Mouse (Mus musculus): ENCODE data around the gene Nt5m. TPM values are rescaled to one million over a fixed set of nuclear protein-coding genes. Genes with fewer than 3 reads are reported as not detected.

The Nt5m gene
- polyA plus RNA-seq, 1 experiment from 2014 or later = 60.5 TPM

DNA sequence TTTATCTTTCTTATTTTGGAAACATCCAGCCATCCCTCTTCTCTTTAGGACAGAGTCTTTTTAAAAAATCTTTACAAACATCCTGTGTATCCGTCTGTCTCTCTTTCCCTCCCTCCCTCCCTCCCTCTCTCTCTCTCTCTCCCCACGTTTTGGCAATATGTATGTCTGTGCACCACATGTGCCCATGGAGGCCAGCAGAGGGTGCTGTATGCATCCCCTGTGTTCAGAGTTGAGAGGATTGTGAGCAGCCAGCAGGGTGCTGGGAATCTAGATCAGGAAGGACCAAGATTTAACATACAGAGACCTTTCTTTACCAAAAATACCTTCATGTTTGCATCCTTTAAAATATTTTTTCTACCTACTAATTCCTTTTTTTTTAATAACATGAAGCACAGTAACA is 7.9 kb downstream of the Nt5m start:
- Histone ChIP-seq H3K4me3 (replicated peaks) (peak overlapping the region; percentile 78), H3K9ac (replicated peaks) (no peak overlapping the region), H3K36me3 (no peaks in the 10 kb centered on the region), H3K27me3 (no peaks in the 10 kb centered on the region), H3K4me2 (replicated peaks) (peak overlapping the region; percentile 73; the same call in 1 of the 2 replicates), H3K27ac (no peak overlapping the region), H3K4me1 (replicated peaks) (peaks cover 18% of the 10 kb centered on the region), H3K9me3 (no peaks in the 10 kb centered on the region)
- no peak for ATAC-seq
- 20% methylated on average over 2 of the region's 2 CpGs for WGBS

DNA sequence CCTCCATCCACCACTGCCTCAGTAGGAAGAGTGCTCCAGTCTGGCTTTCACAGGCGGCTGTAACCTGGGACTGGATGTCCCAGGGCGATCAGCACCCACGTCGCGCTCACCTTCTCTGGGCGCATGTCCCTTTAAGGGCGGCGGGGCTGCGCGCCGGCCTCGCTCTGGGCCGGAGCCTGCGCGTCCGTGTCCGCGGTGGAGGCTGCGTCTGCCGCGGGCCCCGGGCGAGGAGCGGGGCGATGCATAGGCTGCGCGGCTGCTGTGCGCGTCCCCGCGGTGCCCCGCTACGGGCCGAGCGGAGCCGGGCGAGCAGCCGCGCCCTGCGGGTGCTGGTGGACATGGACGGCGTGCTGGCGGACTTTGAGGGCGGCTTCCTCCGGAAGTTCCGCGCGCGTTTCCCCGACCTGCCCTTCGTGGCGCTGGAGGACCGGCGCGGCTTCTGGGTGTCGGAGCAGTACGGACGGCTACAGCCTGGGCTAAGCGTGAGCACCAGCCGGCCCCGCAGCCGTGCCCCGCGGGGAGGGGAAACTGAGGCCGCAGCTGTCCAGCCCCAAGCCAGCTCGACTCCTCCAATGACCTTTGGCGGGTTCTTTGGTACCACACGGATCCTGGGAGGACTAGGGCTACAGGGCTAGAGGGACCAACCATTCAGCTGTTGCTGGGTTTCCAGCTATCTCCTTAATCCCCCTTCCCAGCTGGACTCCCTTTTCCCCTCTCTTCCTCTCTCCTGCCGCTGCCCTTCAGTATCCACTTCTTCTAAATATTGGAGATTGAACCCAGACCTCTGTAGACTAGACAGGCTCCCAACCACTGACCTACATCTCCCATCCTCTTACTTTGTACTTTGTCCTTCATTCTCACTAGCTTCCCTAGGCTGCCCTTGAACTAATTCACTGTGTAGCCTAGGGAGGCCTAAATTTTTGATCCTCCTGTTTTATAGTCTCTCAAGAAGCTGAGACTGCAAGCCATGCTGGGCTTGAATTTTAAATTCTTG is 8.9 kb downstream of the Nt5m start:
- H3K4me3 ChIP-seq (replicated peaks) = peak overlapping the region; percentile 78
- H3K36me3 ChIP-seq = no peaks in the 10 kb centered on the region
- H3K9me3 ChIP-seq = no peaks in the 10 kb centered on the region
- H3K4me1 ChIP-seq (replicated peaks) = peaks cover 18% of the 10 kb centered on the region
- H3K4me2 ChIP-seq (replicated peaks) = peak overlapping the region; percentile 73
- H3K9ac ChIP-seq (replicated peaks) = peak overlapping the region; percentile 90
- H3K27me3 ChIP-seq = no peaks in the 10 kb centered on the region
- ATAC-seq = peak; percentile 97
- under 1% methylated on average over 57 of the region's 69 CpGs for WGBS
- peak overlapping the region; percentile 91 for H3K27ac ChIP-seq

DNA sequence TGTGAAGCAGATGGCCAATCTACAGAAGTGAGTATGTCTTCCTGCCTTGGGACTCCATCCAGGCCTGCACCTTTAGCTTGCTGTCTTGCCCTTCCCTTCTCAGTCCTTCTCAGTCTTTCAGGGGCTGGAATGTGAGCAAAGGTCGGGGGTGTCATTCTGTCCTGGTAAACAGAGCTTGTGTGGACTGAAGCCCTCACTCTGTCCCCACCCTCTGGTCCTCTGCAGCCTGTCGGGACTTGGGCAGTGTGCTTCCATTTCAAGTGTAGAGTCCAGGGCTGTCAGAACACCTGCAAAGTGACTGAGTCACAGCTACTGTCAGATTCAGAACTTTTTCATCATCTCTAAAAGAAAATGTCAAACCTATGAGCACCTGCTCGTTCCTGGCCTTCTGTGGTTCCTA is 13.6 kb downstream of the Nt5m start:
- H3K27me3 ChIP-seq = no peaks in the 10 kb centered on the region
- H3K27ac ChIP-seq = no peak overlapping the region
- no peak overlapping the region for H3K9ac ChIP-seq (replicated peaks)
- no peaks in the 10 kb centered on the region for H3K9me3 ChIP-seq
- no peak for ATAC-seq
- H3K4me2 ChIP-seq (replicated peaks) = no peak overlapping the region
- H3K4me3 ChIP-seq (replicated peaks) = no peak overlapping the region
- 65% methylated on average over 3 of the region's 3 CpGs for whole genome bisulfite sequencing
- H3K4me1 ChIP-seq (replicated peaks) = peaks cover 15% of the 10 kb centered on the region
- H3K36me3 ChIP-seq = peaks cover 4% of the 10 kb centered on the region; the same call in 1 of the 2 replicates

DNA sequence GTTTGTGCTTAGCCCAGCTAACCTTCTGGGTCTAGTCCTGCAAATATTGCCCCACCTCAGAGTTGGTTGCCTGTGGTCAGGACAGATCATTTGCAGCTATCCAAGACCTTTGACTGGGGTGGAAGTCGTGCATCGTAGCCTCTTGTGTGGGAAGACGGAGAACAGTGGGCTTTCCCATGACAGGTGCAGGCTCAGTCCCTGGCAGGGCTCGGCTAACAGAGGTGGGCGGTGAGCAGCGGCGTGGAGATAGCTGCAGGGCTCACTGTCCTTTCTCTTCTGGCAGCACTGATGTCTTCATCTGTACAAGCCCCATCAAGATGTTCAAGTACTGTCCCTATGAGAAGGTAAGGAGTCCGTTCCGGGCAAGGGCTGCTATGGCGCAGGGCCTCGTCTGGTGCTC is 21.2 kb downstream of the Nt5m start:
- Histone ChIP-seq H3K27ac (no peak overlapping the region), H3K4me2 (replicated peaks) (no peak overlapping the region), H3K9ac (replicated peaks) (0 out of 2 replicates have a peak overlapping the region, but pooled peaks have one; percentile 2), H3K36me3 (peaks cover 13% of the 10 kb centered on the region), H3K4me1 (replicated peaks) (peaks cover 11% of the 10 kb centered on the region), H3K4me3 (replicated peaks) (no peak overlapping the region), H3K9me3 (no peaks in the 10 kb centered on the region), H3K27me3 (no peaks in the 10 kb centered on the region)
- WGBS = 82% methylated on average over 11 of the region's 11 CpGs
- ATAC-seq = no peak

DNA sequence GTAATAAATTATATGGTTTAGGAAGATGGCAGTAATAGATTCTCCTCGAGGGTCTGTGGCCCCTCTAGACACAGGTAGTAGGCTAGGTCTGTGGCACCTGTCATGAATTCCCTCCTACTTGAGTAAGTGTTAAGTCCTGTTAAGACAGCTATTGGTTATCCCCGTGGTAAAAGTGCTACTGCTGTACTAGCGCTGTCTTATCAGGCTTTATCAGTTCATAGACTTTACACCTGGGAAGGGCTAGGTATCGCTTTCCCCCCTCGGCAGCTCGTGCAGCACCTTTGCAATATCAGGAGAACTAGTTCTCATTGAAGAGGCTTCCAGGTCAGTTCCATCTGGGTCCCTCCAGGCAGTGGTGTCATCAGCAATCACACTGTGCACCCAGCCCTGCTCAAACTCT is 25.1 kb downstream of the Nt5m start:
- no peak for ATAC-seq
- H3K27me3 ChIP-seq = no peaks in the 10 kb centered on the region
- no peak overlapping the region for H3K27ac ChIP-seq
- peaks cover 14% of the 10 kb centered on the region for H3K4me1 ChIP-seq (replicated peaks)
- WGBS = 94% methylated on average over 6 of the region's 6 CpGs
- H3K9ac ChIP-seq (replicated peaks) = no peak overlapping the region
- no peak overlapping the region for H3K4me3 ChIP-seq (replicated peaks)
- H3K36me3 ChIP-seq = peaks cover 22% of the 10 kb centered on the region
- H3K9me3 ChIP-seq = no peaks in the 10 kb centered on the region
- H3K4me2 ChIP-seq (replicated peaks) = no peak overlapping the region

DNA sequence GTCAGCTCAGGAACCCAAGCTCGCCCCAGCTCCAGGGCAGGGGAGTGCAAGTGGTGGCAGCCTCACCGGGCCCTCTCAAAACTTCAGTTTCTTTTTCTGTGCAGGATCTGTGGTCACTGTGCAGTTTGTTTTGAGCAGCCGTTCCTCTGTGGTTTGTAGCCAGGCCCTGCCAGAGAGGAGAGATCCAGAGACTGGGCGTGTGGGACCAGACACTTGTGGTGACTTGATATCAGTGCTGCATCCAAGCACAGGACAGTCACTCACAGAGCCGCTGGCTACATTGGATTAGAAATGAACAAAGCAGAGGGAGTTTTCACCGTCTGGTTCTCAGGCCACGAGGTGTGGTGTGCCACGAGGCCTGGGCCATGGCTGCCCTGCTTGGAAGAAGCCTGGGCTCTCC is 32.9 kb downstream of the Nt5m start:
- peaks cover 8% of the 10 kb centered on the region for H3K4me1 ChIP-seq (replicated peaks)
- no peak overlapping the region for H3K4me3 ChIP-seq (replicated peaks)
- H3K36me3 ChIP-seq = peaks cover 55% of the 10 kb centered on the region
- ATAC-seq = no peak
- 0 out of 2 replicates have a peak overlapping the region, but pooled peaks have one; percentile 10 for H3K9ac ChIP-seq (replicated peaks)
- H3K27me3 ChIP-seq = no peaks in the 10 kb centered on the region
- no peaks in the 10 kb centered on the region for H3K9me3 ChIP-seq
- H3K27ac ChIP-seq = no peak overlapping the region
- WGBS = 81% methylated on average over 8 of the region's 8 CpGs
- H3K4me2 ChIP-seq (replicated peaks) = no peak overlapping the region

DNA sequence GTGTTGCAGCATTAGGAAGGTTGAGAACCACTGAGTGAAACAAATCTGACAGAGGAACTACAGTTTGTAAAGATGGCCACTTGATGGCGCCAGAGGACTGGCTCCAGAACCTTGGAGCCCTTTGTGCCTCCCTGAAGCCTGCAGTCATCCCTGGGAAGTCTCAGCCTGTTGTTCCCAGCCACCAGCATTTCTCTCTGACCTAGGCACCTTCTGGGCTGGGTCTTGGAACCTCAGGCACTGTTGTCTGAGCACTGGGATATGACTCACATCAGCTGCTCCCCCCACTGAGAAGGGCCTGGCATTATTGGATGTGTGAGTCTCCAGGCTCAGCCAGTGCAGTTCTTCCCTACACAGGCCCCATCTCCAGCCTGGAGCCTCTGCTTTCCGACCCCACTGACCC is 40.8 kb downstream of the Nt5m start:
- peak; percentile 89 for ATAC-seq
- H3K9me3 ChIP-seq = no peaks in the 10 kb centered on the region
- peaks cover 31% of the 10 kb centered on the region for H3K36me3 ChIP-seq
- H3K9ac ChIP-seq (replicated peaks) = 0 out of 2 replicates have a peak overlapping the region, but pooled peaks have one; percentile 17
- H3K4me3 ChIP-seq (replicated peaks) = no peak overlapping the region
- 28% methylated on average over 2 of the region's 2 CpGs for WGBS
- H3K27me3 ChIP-seq = no peaks in the 10 kb centered on the region
- 0 out of 2 replicates have a peak, but pooled peaks cover 4% of the 10 kb centered on the region for H3K4me1 ChIP-seq (replicated peaks)
- 0 out of 2 replicates have a peak overlapping the region, but pooled peaks have one; percentile 37 for H3K27ac ChIP-seq
- no peak overlapping the region for H3K4me2 ChIP-seq (replicated peaks)

DNA sequence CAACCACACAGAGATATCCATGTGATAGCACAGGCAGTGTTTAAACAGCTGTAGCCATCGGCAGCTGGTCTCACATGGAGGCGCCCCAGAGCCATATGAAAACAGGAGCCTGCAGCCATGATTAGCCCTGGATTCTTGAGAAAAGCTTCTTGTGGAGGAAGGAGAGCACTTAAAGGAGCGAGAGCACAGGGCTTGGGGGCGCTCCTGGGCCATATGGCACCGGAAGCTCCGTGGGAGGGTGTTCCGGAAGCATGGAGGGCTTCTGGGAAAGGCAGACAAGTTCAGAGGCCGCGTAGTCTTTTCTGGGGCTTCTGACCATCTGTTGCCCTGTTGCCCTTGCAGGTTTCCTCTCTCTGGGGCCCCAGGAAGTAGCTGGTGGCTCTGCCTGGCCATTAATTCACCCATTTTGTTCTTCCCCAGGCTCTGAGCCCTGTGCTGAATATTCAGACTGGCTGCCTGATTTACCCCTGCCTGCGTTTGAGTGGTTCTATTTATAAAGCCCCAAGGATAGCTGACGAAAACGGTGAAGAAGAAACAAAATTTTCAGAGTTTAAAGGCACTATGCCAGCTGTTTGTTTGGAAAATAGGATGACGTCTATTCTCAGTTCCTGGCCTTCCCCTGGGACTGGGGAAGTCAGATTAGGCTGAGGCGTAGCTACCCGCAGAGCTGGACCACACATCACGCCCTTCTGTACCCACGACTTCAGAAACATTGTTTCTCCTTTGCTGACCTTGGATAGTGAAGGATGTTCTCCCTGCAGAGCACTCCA is 46.2 kb downstream of the Nt5m start:
- H3K9me3 ChIP-seq = no peaks in the 10 kb centered on the region
- no peak overlapping the region for H3K4me3 ChIP-seq (replicated peaks)
- no peak for ATAC-seq
- H3K4me1 ChIP-seq (replicated peaks) = peaks cover 4% of the 10 kb centered on the region; the same call in 1 of the 2 replicates
- no peak overlapping the region for H3K9ac ChIP-seq (replicated peaks)
- H3K27me3 ChIP-seq = no peaks in the 10 kb centered on the region
- no peak overlapping the region for H3K4me2 ChIP-seq (replicated peaks)
- WGBS = 74% methylated on average over 17 of the region's 17 CpGs
- no peaks in the 10 kb centered on the region for H3K36me3 ChIP-seq
- H3K27ac ChIP-seq = no peak overlapping the region

DNA sequence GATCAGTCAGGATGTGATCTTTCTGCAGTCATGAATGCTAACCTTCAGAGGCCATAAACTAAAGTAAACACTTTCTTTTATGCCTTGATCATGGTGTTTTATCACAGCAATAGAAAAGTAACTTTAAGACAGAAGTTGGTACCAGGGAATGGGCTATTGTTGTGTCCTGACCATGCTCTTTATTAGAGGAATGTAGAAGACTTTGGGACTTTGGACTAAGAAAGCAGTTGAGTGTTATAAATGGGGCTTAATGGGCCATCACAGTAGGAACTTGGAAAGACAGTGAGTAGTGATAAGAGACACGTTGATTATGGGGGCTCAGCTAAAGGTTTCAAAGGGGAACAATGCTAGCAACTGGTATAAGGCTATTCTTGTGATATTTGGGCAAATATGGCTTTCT is 47.7 kb downstream of the Nt5m start:
- Histone ChIP-seq H3K4me1 (replicated peaks) (peaks cover 4% of the 10 kb centered on the region; the same call in 1 of the 2 replicates), H3K9ac (replicated peaks) (no peak overlapping the region), H3K4me3 (replicated peaks) (no peak overlapping the region), H3K27me3 (no peaks in the 10 kb centered on the region), H3K9me3 (no peaks in the 10 kb centered on the region), H3K27ac (no peak overlapping the region), H3K36me3 (no peaks in the 10 kb centered on the region), H3K4me2 (replicated peaks) (no peak overlapping the region)
- ATAC-seq = no peak
- WGBS = 78% methylated on average over 1 of the region's 1 CpGs

DNA sequence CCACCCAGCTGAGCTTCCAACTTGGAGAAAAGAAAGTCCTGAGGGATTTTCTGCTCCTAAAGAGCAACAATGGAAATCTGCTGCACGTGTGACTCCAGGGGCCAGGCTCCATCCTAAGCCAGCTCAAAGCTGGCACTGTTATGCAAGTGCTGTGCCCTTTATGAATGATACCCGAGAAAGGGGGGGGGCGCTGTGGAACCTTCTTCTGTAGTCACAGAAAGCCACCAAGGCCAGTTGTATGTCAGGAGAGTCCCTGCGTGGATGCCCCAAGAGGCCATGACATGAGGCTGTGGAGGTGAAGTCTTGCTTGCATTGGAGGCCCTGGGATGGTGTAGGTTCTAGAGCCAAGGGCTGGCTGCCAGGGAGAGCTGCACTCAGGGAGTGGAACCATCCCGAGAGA is 48.9 kb downstream of the Nt5m start:
- H3K9ac ChIP-seq (replicated peaks) = no peak overlapping the region
- no peaks in the 10 kb centered on the region for H3K27me3 ChIP-seq
- H3K4me3 ChIP-seq (replicated peaks) = no peak overlapping the region
- H3K36me3 ChIP-seq = no peaks in the 10 kb centered on the region
- no peak for ATAC-seq
- 69% methylated on average over 5 of the region's 5 CpGs for WGBS
- H3K4me1 ChIP-seq (replicated peaks) = peaks cover 7% of the 10 kb centered on the region; the same call in 1 of the 2 replicates
- no peaks in the 10 kb centered on the region for H3K9me3 ChIP-seq
- no peak overlapping the region for H3K4me2 ChIP-seq (replicated peaks)
- H3K27ac ChIP-seq = no peak overlapping the region

DNA sequence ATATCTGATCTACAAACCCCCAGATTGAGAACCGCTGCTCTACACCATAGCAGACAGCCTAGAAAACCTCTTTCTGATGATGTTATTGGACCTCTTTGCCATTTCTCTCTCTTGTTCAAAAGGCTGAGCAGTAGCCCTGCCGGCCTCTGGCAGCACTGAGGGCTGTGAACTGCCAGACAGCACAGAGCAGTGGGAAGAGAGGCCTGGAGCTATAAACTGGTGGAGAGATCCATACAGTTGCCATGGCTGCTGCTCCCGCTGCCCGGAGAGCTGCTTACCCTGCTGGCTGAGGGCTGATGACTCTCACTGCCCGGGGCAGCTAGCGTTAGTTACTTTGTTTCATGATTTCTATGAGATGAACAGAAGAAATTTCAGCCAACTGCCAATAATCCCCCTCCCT is 52.6 kb downstream of the Nt5m start:
- WGBS = 64% methylated on average over 6 of the region's 6 CpGs
- no peak overlapping the region for H3K4me3 ChIP-seq (replicated peaks)
- no peaks in the 10 kb centered on the region for H3K9me3 ChIP-seq
- peak; percentile 58; the same call in 1 of the 2 replicates for ATAC-seq
- H3K4me1 ChIP-seq (replicated peaks) = peaks cover 5% of the 10 kb centered on the region; the same call in 1 of the 2 replicates
- H3K27ac ChIP-seq = no peak overlapping the region
- no peak overlapping the region for H3K4me2 ChIP-seq (replicated peaks)
- H3K9ac ChIP-seq (replicated peaks) = no peak overlapping the region
- no peaks in the 10 kb centered on the region for H3K36me3 ChIP-seq
- H3K27me3 ChIP-seq = no peaks in the 10 kb centered on the region
